Mouse (Mus musculus) midbrain, embryonic 10.5 days (tissue): ENCODE results near the gene Abcf2. TPM values are rescaled to one million over a fixed set of nuclear protein-coding genes. Genes with fewer than 3 reads are reported as not detected.
"Not testable (repeated sequence)": the region's sequence is repeated elsewhere in the genome, so short reads cannot be mapped to it uniquely, and the experiment has no call there.

Source experiments
- DNase-seq: peaks from one replicate; pipeline ENCODE4 v3.0.0-alpha.2; 2017; ENCODE audit warnings: low spot score
- H3K27ac ChIP-seq: fragments of 300-500 bp; sonication (generic); replicated peaks from 2 replicates; pipeline ENCODE4 v1.5.1; 2016; ENCODE audit warnings: mild to moderate bottlenecking
- H3K27me3 ChIP-seq: fragments of 300-500 bp; sonication (generic); 2 replicates; pipeline ENCODE4 v1.6.1; 2016; ENCODE audit warnings: low read depth, mild to moderate bottlenecking; ENCODE audit not compliant: poor library complexity, severe bottlenecking
- H3K36me3 ChIP-seq: fragments of 300-500 bp; sonication (generic); 2 replicates; pipeline ENCODE4 v1.6.1; 2016; ENCODE audit warnings: mild to moderate bottlenecking, moderate library complexity
- H3K4me1 ChIP-seq: fragments of 300-500 bp; sonication (generic); 2 replicates; pipeline ENCODE4 v1.6.1; 2016
- H3K4me3 ChIP-seq: fragments of 300-500 bp; sonication (generic); 2 replicates; pipeline ENCODE4 v1.5.1; 2016; ENCODE audit warnings: mild to moderate bottlenecking, moderate library complexity
- H3K9me3 ChIP-seq: fragments of 300-500 bp; sonication (generic); replicated peaks from 2 replicates; pipeline ENCODE4 v1.6.1; 2016; ENCODE audit warnings: mild to moderate bottlenecking
- WGBS: fragments of 180-500 bp; shearing (Covaris S2); methylation state at CpG from one replicate; pipeline ENCODE4 v1.1.7; 2016; 5-methylcytosine and 5-hydroxymethylcytosine counted together
- polyA plus RNA-seq: library from polyadenylated mRNA; unstranded; fragments of >200 nt; fragmentation: Nextera tagmentation; extraction: Ambion mirVana; gene quantifications from 2 replicates; pipeline ENCODE4 v1.2.1, GENCODE M21; 2016

The Abcf2 gene
- polyA plus RNA-seq, 1 experiment from 2014 or later = 170 TPM

GRCm38 (mm10) chr5:24589511-24590500 is 12.5 kb upstream of the Abcf2 start:
- peaks cover 64% of the 10 kb centered on the region for H3K4me1 ChIP-seq
- no peak overlapping the region for H3K27ac ChIP-seq
- H3K4me3 ChIP-seq = no peak overlapping the region
- peaks cover 63% of the 10 kb centered on the region for H3K36me3 ChIP-seq
- peaks cover 40% of the 10 kb centered on the region for H3K27me3 ChIP-seq
- DNase-seq = no peak
- WGBS = 89% methylated on average over 20 of the region's 20 CpGs
- no peaks in the 10 kb centered on the region for H3K9me3 ChIP-seq

DNA sequence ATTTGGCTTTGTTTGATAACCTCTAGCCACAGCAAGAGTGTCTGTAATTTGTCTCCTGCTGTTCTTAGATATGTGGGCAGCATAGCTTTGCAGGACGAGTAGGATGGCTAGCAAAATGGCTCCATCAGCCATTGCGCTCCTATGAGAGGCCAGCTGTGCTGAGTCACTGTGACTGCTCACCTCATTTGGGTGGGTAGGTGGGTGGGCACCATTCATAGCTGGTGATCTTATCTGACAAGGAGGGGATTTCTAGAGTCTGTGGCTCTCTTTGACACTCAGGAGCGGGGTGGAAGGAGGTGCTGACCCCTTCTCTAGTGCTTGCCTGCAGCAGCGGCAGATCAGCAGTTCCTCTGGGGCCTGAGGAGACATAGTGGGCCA is 9.9 kb upstream of the Abcf2 start:
- Histone ChIP-seq H3K4me3 (peak overlapping the region; percentile 94), H3K9me3 (no peaks in the 10 kb centered on the region), H3K27ac (peak overlapping the region; percentile 87), H3K36me3 (peaks cover 36% of the 10 kb centered on the region), H3K27me3 (peaks cover 16% of the 10 kb centered on the region), H3K4me1 (peaks cover 48% of the 10 kb centered on the region)
- WGBS = 31% methylated on average over 4 of the region's 4 CpGs
- DNase-seq = no peak

DNA sequence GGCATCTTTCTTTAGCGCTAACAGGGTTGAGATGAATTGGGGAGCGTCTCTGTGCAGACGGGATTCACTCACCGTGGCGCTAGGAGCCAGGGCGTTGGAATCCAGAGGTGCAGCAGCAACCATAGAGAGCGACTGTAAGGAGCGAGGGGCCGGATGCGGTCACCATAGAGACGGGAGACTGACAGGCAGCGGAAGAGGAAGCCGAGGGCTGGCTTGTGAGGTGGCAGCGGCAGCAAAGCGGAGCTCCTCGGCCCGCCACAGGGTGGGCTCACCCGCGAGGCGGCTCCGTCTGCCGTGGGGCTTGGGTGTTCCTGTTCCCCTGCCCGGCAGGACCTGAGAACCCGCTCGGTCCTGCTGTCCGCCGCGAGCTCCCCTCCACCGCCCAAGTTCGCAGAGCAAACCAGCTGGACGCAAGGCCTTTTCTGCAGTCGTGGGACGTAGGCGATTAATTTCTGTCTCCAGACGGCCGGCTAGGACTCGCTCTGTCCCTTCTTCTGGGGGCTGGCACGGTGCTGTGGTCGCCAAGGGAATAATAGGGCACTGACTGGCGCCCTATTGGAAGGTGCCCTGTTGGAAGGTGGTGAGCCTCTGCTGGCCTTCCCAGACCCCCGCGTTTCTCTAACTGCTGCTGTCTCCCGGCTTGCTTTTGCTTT is 9.4 kb upstream of the Abcf2 start, which contains the start of gene Chpf2:
Gene Chpf2 (plus strand): TSS at position 195 of the 653 bp plus-strand sequence.
- peaks cover 11% of the 10 kb centered on the region; the same call in 1 of the 2 replicates for H3K27me3 ChIP-seq
- H3K4me1 ChIP-seq = peaks cover 42% of the 10 kb centered on the region
- DNase-seq = peak; percentile 89
- H3K36me3 ChIP-seq = peaks cover 31% of the 10 kb centered on the region
- H3K9me3 ChIP-seq = no peaks in the 10 kb centered on the region
- H3K4me3 ChIP-seq = peak within 1 kb of the TSS; percentile 94
- peak within 1 kb of the TSS; percentile 87 for H3K27ac ChIP-seq
- under 1% methylated on average over 43 of the region's 43 CpGs for WGBS

DNA sequence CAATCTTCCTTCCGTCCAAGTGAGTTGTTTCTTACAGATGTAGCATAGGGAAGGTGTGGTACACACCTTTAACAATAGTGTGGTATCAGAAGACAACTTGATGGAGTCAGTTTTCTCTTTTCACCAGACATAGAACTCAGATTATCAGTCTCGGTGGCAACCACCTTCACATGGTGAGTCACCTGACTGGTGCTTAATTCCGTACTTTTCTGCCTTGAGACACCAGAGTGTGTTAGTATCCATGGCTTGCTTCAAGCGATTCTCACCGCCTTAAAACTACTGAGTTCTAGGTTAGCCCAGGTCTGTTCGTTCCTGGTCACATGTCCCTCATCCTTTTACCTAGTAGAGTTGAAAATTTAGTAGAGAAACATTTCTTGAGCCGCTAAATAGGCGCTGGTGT is 8.8 kb upstream of the Abcf2 start:
- Histone ChIP-seq H3K4me1 (peaks cover 37% of the 10 kb centered on the region), H3K27ac (peak overlapping the region; percentile 87), H3K36me3 (peaks cover 26% of the 10 kb centered on the region), H3K4me3 (peak overlapping the region; percentile 94), H3K27me3 (peaks cover 7% of the 10 kb centered on the region; the same call in 1 of the 2 replicates), H3K9me3 (no peaks in the 10 kb centered on the region)
- no peak for DNase-seq
- 13% methylated on average over 8 of the region's 8 CpGs for WGBS

- Histone ChIP-seq H3K36me3 (peaks cover 27% of the 10 kb centered on the region), H3K4me3 (peak overlapping the region; percentile 92), H3K27ac (peak overlapping the region; percentile 92), H3K27me3 (no peaks in the 10 kb centered on the region), H3K9me3 (no peaks in the 10 kb centered on the region), H3K4me1 (peaks cover 22% of the 10 kb centered on the region)
- DNase-seq = no peak
- WGBS = 65% methylated on average over 6 of the region's 6 CpGs
Measured at GRCm38 (mm10) chr5:24578109-24578963, 1.1 kb upstream of the Abcf2 start.

GRCm38 (mm10) chr5:24576801-24577182 is 475 bp downstream of the Abcf2 start:
- Histone ChIP-seq H3K4me1 (peaks cover 22% of the 10 kb centered on the region), H3K27ac (peak overlapping the region; percentile 92), H3K4me3 (peak overlapping the region; percentile 92), H3K9me3 (no peaks in the 10 kb centered on the region), H3K36me3 (peaks cover 42% of the 10 kb centered on the region), H3K27me3 (no peaks in the 10 kb centered on the region)
- DNase-seq = no peak
- WGBS = under 1% methylated on average over 32 of the region's 32 CpGs

GRCm38 (mm10) chr5:24575948-24576347 is 1.3 kb downstream of the Abcf2 start:
- Histone ChIP-seq H3K4me1 (peaks cover 22% of the 10 kb centered on the region), H3K36me3 (peaks cover 51% of the 10 kb centered on the region), H3K4me3 (peak overlapping the region; percentile 92), H3K27me3 (no peaks in the 10 kb centered on the region), H3K9me3 (no peaks in the 10 kb centered on the region), H3K27ac (no peak overlapping the region)
- DNase-seq = no peak
- 100% methylated on average over 1 of the region's 1 CpGs for WGBS

GRCm38 (mm10) chr5:24556709-24557108 is 20.6 kb downstream of the Abcf2 start, which contains the start of gene 4931409K22Rik:
4931409K22Rik (minus strand) TSS chr5:24556809.
- H3K27me3 ChIP-seq = peaks cover 6% of the 10 kb centered on the region; the same call in 1 of the 2 replicates
- H3K4me3 ChIP-seq = no peak within 1 kb of the TSS
- no peak within 1 kb of the TSS for H3K27ac ChIP-seq
- no peaks in the 10 kb centered on the region for H3K9me3 ChIP-seq
- no peak for DNase-seq
- no peaks in the 10 kb centered on the region for H3K4me1 ChIP-seq
- no peaks in the 10 kb centered on the region for H3K36me3 ChIP-seq
- 82% methylated on average over 2 of the region's 2 CpGs for WGBS

- 91% methylated on average over 7 of the region's 7 CpGs for WGBS
- Histone ChIP-seq H3K27me3 (peaks cover 17% of the 10 kb centered on the region), H3K4me1 (peaks cover 10% of the 10 kb centered on the region)
- H3K9me3 ChIP-seq, H3K27ac ChIP-seq, H3K36me3 ChIP-seq, H3K4me3 ChIP-seq, DNase-seq: not testable (repeated sequence)
Measured at GRCm38 (mm10) chr5:24555335-24555734, 21.9 kb downstream of the Abcf2 start.

DNA sequence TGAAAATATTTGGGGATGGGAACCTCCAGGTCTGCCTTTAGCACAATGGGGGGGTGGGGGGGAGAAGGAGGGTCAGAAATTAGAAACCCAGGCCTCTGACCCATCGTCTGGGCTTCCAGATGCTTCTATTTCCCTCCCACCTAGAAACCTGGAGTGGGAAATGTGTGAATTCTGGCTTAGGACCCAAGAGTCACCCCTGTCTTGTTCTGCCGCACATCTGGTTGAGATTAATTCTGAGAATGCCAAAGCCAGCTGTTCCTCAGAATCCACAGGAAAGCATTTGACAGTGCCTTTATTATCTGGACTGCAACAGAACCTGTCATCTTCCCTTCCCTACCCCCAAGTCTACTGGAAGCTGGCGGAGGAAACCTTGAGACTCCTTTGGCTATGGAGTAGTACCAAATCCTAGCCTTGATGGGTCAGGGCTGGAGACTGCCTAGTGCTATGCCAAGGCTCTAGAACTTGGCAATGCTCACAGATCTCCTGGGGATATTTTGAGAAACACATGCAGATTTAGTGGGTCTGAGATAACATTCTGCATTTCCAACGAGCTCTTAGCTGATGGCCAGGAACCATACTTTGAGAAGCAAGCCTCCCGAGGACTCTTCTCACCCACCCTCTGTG is 23.5 kb downstream of the Abcf2 start:
- Histone ChIP-seq H3K36me3 (no peaks in the 10 kb centered on the region), H3K4me3 (no peak overlapping the region), H3K27ac (no peak overlapping the region), H3K9me3 (no peaks in the 10 kb centered on the region), H3K27me3 (peaks cover 28% of the 10 kb centered on the region), H3K4me1 (peaks cover 12% of the 10 kb centered on the region)
- no peak for DNase-seq
- 83% methylated on average over 5 of the region's 5 CpGs for WGBS

GRCm38 (mm10) chr5:24551317-24551688 is 26.0 kb downstream of the Abcf2 start:
- Histone ChIP-seq H3K27ac (0 out of 2 replicates have a peak overlapping the region, but pooled peaks have one; percentile 55), H3K4me1 (peaks cover 12% of the 10 kb centered on the region), H3K4me3 (no peak overlapping the region; the same call in 1 of the 2 replicates), H3K36me3 (no peaks in the 10 kb centered on the region), H3K27me3 (peaks cover 31% of the 10 kb centered on the region), H3K9me3 (no peaks in the 10 kb centered on the region)
- WGBS = 47% methylated on average over 2 of the region's 2 CpGs
- no peak for DNase-seq
